Mouse (Mus musculus) C2C12 (cell line): ENCODE measurements around the gene Xpo1.

Experiments used
- CEBPB ChIP-seq: IDR thresholded peaks from one replicate; pipeline ENCODE4 v1.6.1; 2011; ENCODE audit warnings: low read depth, mild to moderate bottlenecking, control low read depth, moderate library complexity
- CTCF ChIP-seq: IDR thresholded peaks from one replicate; pipeline ENCODE4 v1.5.1; 2011; ENCODE audit not compliant: control insufficient read depth, insufficient read depth, insufficient read length
- MAX ChIP-seq: IDR thresholded peaks from one replicate; pipeline ENCODE4 v1.6.1; 2011; ENCODE audit warnings: mild to moderate bottlenecking, control low read depth
- MYOD1 ChIP-seq: IDR thresholded peaks from one replicate; pipeline ENCODE4 v1.6.1; 2011; ENCODE audit warnings: low read depth; ENCODE audit not compliant: control insufficient read depth, insufficient read length
- USF1 ChIP-seq: IDR thresholded peaks from one replicate; pipeline ENCODE4 v1.6.1; 2011; ENCODE audit warnings: low read depth, mild to moderate bottlenecking, control low read depth, moderate library complexity

DNA sequence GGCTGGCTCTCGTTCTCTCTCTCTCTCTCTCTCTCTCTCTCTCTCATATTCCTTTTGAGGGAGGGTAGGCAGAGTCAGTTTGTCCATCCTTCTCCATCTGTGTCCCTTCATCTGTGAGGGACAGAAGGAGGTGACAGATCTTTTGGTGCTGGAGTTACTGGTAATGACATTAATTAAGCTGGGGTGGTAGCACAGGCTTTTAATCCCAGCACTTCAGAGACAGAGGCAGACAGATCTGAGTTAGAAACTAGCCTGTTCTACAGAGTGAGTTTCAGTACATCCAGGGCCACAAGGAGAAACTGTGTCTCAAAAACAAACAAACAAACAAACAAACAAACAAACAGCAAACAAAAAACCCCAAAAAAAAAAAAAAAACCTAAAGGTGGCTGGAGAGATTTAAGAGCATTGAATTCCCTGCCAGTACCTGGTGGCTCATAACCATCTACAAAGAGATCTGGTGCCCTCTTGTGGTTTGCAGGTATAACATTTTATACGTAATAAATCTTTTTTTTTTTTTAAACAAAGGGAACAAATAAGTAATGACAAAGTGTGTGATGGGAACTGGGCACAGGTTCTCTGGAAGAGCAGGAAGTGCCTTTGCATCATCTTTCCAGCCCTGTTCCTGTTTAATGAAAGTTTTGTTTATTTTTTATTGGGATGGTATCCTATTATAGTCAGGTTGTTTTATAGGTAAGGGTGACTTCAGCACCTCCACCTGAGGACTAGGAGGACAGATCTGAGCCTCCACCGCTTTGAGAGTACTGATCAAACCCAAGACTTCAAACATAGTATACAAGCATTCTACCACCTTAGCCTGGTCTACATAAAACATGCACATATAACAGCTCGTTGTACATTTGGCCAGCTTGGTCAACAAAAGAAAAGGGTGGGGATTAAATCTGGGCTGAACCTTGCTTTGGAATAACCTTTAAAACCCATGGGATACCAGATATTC, 16.2 kb downstream of the Xpo1 start:
- TF ChIP-seq USF1, result no peak
- TF ChIP-seq CTCF, result no peak
- no peak for TF ChIP-seq MYOD1
- TF ChIP-seq MAX, result no peak
- no peak for TF ChIP-seq CEBPB
